Mouse (Mus musculus) spleen, postnatal 36 days (tissue): ENCODE data around the gene Vti1b.
"Not testable (repeated sequence)": the region's sequence is repeated elsewhere in the genome, so short reads cannot be mapped to it uniquely, and the experiment has no call there.

ENCODE experiments used
- DNase-seq, 2 experiments: peaks; one replicate each; pipeline ENCODE4 v3.0.0; 2022; ENCODE audit warnings: low spot score in 2 of 2, mixed read lengths in 1 of 2

The Vti1b gene

GRCm38 (mm10) chr12:79172019-79172941 lies at the start of gene Vti1b:
Gene Vti1b, minus strand, starts transcription at chr12:79172667.
- DNase-seq = peak; percentile 91

DNA sequence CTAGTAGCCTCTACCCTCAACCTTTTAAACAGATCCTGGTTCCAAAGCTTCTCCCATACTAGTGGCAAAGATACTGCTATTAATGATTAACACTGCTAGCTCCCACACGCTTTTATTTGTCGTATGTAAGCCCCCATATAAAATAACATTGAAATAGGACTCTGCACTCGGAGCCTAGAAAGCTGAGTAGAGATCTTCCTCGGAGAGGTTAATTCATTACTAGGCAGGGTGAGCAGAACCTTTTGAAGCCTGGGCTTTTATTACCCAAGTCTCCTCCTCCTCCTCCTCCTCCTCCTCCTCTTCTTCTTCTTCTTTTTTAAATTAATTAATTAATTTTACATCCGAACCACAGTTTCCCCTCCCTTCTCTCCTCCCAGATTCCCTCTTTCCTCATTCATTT lies 45.0 kb upstream of the Vti1b start:
- DNase-seq = no peak

DNA sequence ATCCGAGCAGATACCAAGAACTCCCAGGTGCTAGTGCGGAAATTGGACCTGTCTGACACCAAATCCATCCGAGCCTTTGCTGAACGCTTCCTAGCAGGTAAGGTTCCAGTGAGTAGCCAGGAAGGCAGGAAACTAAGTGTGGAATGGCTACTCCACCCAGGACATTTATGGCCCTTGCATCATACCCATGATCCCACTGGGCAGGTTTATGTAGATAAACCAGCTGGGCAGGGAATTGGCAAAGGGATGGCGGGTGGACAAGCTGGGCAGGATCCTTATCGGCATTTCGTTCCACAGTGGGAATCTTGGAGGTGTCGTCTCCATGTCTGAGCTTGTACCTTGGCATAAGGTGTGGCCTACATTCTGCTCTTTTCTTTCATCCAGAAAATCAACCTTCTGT lies 39.0 kb upstream of the Vti1b start:
- DNase-seq = no peak

GRCm38 (mm10) chr12:79208703-79209464 lies 36.4 kb upstream of the Vti1b start, which contains the start of gene Rdh12:
Gene Rdh12, plus strand, starts transcription at chr12:79208914.
- peak; percentile 68 to 69 for DNase-seq

GRCm38 (mm10) chr12:79201882-79202281 lies 29.4 kb upstream of the Vti1b start:
- DNase-seq = no peak

DNA sequence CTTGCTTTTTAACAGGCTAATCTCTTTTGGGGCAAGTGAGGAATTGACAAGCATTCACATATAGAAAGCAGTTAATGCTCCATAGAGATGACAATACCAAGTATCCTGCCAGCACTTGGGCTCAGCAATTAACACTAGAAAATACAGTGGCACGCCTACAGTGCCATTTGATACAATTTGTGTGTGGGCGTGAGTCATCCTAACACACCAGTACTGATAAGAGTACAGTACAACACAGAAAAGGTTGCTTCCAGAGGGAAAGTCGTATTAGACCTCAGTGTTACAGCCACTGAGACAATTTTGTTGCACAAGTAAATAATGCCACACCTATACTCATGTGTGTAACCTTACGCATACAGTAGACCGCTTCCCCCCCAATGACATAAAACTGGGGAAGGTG lies 24.6 kb upstream of the Vti1b start:
- DNase-seq = no peak

DNA sequence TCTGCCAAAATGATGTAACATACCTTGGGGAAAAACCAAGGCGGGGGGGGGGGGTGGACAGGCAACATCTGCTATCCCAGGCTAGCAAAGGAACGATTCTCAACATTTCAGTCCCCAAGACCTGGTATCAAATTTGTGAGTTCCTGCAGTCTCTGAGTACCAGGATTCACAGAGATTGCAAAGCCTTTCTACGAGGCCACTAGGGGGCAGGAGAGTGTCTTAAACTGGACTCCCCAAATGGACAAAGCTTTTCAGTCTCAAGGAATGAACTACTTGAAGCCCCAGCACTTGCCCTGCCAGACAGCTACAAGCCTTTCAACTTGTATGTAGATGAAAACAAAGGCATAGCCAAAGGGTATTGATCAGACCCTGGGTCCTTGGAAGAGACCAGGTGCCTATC lies 21.0 kb upstream of the Vti1b start:
- DNase-seq = peak; percentile 57 to 65

- DNase-seq = no peak
Observed at GRCm38 (mm10) chr12:79192193-79192592, 19.7 kb upstream of the Vti1b start, which contains the start of gene Rdh11. Gene Rdh11, minus strand, starts transcription at chr12:79192293.

DNA sequence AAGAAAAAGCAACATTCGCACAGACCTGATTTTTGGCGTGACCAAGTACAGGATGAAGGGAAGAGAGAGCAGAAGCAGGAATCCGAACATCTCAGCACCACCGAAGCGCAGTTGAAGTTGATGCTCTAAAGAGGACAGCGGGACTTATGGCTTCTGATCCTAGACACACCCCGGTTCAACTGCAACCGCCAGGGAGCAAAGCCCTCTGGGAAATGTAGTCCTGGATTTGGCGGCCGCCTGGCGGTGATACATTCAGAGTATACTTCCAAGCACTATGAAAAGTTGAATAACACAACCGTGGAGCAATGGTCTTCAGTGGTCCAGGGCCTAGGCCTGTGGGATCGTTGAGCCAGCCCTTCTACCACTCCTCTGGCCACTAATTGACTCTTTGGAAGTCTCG lies 19.2 kb upstream of the Vti1b start:
- DNase-seq = peak; percentile 73 to 82

DNA sequence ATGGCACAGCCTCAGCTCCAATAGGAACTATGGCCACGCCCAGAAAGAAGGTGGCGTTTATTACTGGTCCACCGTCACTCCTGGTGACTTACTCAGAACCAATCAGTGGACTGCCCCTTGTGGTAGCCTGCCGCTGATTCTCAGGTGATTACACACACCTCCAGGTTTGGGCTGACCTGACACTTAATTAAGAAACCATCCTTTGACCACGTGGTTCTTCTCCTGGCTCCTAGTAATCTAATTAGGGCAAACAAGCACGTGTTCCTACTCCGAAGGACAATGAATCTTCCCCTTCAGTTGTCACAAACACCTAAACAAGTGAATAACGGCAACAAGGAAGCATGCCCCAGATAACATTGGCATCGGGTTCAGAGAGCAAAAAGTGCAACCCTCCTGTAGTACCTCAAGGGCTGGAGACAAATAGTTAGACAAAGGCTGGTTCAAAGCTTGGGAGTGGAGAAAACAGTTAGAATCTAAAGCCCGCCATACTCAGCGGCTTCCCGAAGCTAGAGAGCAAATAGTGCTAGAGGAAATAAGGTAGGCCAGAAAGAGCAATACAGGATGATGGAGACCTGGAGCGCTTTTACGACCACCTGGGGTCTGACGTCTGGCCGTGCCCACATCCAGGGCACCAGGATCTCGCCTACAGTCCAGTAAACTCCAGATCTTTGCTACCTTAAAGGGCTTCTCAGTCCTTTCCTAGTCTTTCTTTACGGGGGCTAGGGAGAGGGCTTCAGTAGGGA lies 18.6 kb upstream of the Vti1b start:
- peak; percentile 74 to 80 for DNase-seq

DNA sequence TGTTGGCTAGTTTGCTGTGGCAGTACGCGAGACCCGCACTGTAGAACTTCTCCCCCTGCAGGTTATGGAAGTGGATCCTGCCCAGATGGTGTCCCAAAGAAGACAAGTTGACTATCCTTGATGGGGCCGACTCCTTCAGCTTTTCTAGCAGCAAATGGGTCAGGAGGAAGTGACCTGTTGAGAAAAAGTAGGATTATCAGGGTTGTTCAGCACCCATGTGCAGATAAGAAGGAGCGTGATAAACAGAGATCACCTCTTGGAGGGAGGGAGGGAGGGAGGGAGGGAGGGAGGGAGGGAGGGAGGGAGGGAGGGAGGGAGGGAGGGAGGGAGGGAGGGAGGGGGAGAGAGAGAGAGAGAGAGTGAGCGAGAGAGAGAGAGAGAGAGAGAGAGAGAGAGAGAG lies 12.7 kb upstream of the Vti1b start:
- DNase-seq = not testable (repeated sequence)

DNA sequence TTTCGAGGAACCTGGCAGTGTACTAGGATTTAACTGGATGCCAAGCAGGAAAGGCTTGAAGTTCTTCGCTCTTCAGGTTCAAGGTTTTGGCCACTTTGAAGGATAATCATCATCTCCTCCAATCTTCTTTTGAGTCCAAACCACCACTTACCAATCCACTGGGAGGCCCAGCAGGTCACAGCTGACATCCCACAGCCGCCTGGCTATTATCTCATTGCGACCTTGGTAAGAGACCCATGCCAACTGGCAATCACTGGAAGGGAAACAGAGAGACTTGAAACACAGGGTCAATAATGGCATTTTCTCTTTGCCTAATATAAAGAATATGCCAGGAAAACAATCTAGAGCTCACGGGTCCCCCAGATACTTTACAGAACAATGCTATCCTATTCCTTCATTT lies 3.5 kb upstream of the Vti1b start:
- DNase-seq = no peak

DNA sequence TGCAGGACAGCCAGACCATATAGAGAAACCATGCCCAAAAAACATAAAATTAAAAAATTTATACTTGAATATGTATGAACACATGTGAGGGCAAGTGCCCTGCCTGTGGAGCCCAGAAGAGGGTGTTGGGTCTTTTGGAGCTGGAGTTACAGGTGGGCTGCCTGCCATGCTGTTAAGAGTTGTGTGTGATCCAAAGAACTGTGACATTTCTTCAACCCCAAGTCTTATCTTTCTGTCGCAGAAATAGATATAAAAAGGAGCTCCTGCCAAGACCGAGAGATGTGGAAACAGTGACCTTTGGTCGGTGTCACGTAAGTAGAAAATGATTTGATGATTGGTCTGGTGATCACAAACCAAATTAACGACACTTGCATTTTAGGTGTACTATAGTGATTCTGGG lies 1.3 kb upstream of the Vti1b start:
- DNase-seq = peak in 1 of 2 experiments; percentile 6

DNA sequence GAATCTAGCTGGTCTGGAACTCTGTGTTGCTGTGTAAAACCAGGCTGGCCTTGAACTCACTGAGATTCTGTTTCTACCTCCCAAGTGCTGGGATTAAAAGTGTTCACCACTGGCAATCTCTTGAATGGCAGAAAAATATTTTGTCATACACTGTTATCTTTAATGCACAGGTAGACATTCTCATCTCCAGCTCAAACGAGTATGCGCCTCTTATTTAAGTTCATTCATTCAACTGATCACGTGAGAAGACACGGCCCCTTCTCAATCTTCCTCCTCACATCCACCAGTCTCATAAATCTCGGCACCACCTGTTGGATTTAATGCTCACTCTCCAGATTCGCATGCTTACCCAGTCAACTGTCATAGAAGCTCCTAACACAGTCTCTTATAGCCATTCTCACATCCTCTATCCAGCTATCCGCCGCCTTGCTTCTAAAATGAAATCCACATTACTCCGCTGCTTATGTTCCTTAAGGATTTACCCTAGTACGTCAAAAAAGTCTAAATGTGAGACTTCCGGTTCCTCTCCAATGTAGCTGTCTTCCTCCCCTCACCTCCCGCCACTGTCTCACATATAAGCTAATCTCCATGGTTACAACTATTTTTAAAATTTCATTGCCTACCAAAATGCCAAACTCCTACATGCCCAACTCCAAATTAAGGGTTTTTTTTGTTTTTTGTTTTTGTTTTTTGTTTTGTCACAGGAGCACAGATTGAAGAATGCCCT lies 1.0 kb downstream of the Vti1b start:
- no peak for DNase-seq

DNA sequence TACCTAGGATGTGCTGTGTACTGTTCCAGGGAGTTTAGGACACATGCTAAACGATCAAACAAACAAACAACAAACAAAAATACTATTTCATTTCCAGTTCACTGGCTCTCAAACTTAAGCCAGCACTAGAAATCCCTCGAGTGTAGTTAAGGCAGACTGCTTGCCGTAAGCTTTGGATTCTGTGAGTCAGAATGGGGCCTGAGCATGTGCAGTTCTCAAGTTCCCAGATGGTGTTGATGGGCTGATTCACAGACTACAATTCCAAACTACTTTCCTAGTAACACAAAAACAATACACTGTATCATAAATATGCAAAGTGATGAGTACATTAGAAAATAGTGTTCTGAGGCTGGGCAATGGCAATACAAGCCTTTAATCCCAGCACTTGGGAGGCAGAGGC lies 2.0 kb downstream of the Vti1b start:
- DNase-seq = no peak

DNA sequence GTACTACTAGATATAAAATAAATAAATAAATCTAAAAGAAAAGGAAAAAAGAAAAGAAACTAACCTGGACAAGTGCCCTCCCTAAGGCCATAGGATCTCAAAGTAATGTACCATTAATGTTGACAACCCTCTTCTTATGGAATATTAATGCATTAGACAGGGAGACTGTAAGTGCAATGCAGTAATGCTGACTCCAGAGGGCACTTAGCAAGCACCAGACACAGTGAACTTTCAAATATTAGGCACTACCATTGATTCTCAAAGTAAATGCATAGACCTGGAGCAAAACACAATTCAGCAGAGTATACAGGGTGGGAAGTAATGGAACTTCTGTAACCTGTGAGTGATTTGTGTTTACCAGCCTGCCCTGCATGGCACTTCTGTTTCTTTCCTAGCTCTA lies 3.3 kb downstream of the Vti1b start:
- DNase-seq = no peak

DNA sequence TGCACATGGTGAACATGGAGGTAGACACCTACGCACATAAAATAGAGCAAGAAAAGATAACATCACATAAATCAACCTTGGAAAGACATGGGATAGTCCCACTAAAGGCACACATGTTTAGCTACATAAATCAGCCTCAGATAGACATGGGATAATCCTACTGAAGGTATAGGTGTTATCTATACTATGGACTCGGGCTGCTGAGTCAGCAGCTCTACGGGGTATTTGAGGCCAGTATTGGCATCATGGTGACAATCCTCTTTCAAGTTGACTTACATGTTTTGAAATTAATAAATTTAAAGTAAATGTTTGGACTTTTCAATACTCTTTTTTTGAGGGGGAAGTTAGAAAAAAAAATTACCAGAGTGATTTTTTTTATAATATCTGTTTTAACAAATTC lies 9.6 kb downstream of the Vti1b start:
- DNase-seq = no peak

DNA sequence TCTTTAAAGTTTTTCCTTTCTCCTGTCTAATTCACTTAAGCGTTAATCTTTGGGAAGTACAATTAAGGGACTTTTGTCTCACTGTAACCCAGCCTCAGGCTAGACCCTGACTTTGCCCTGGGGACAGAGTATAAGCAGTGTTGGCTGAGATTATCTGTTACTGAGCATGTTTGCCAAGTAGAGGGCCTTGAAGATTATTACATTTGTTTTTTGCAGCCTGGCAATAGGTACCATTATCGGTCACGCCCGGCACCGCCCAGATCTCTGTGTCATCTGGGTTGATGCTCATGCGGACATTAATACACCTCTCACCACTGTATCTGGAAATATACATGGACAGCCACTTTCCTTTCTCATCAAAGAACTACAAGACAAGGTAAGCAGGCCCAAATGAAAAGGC lies 22.8 kb downstream of the Vti1b start:
- no peak for DNase-seq

DNA sequence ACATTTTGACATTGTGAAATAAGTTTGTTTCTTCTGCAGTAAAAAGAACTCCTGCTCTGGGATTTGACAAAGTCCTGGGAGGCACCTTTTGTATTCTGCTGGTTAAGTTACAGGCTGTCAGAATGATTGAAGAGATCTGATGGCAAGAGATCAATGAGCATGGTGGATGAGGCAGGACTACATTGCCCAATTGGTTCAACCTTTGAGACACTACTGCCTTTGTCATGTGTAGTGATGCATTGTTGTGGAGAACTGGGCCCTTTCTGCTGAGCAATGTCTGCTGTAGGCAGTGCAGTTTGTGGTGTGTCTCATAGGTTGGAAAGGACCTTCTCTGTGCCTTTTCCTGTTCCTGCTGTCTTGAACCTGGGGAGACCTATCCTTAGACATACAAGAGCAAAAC lies 31.1 kb downstream of the Vti1b start:
- no peak for DNase-seq

GRCm38 (mm10) chr12:79140811-79141210 lies 31.7 kb downstream of the Vti1b start:
- no peak for DNase-seq

GRCm38 (mm10) chr12:79139417-79139816 lies 33.0 kb downstream of the Vti1b start:
- DNase-seq = no peak
